Mouse (Mus musculus) ES-E14 (cell line): Measurements from ENCODE around the gene Fgf3. TPM values are rescaled to one million over a fixed set of nuclear protein-coding genes. Genes with fewer than 3 reads are reported as not detected.

Experiments used
- DNase-seq: peaks from one replicate; pipeline ENCODE4 v3.0.0-alpha.2; 2013; ENCODE audit warnings: low read depth, low spot score
- H3K27ac ChIP-seq: 2 replicates; pipeline ENCODE4 v1.5.1; 2012; ENCODE audit warnings: low read depth, mild to moderate bottlenecking, low read length, moderate library complexity, mixed read lengths; ENCODE audit not compliant: poor library complexity, insufficient read depth, severe bottlenecking
- H3K36me3 ChIP-seq: 2 replicates; pipeline ENCODE4 v1.6.1; 2012; ENCODE audit warnings: mild to moderate bottlenecking, low read length, moderate library complexity, mixed read lengths; ENCODE audit not compliant: control insufficient read depth, poor library complexity, insufficient read depth, severe bottlenecking
- H3K4me1 ChIP-seq, 2 experiments: fragments of 150-350 bp in 1 of 2; sonication (generic) in 1 of 2; 2 replicates each; pipeline ENCODE4 v1.6.1; 2012; ENCODE audit warnings: low read length in 2 of 2, mild to moderate bottlenecking in 1 of 2, mixed read lengths in 1 of 2; ENCODE audit not compliant: control insufficient read depth in 2 of 2, insufficient read depth in 2 of 2, poor library complexity in 1 of 2
- H3K4me3 ChIP-seq, 2 experiments: fragments of 150-350 bp in 1 of 2; sonication (generic) in 1 of 2; 2 replicates each; pipeline ENCODE4 v1.5.1; 2012; ENCODE audit warnings: low read length in 2 of 2, low read depth in 1 of 2, mild to moderate bottlenecking in 1 of 2, mixed read lengths in 1 of 2; ENCODE audit not compliant: insufficient read depth in 1 of 2, poor library complexity in 1 of 2, severe bottlenecking in 1 of 2
- H3K9ac ChIP-seq: 2 replicates; pipeline ENCODE4 v1.6.1; 2012; ENCODE audit warnings: low read depth, mild to moderate bottlenecking, low read length, mixed read lengths; ENCODE audit not compliant: poor library complexity, insufficient read depth, severe bottlenecking
- H3K9me3 ChIP-seq: fragments of 150-350 bp; sonication (generic); 2 replicates; pipeline ENCODE4 v1.6.1; 2012; ENCODE audit warnings: low read depth, mild to moderate bottlenecking, low read length; ENCODE audit not compliant: control insufficient read depth, insufficient read depth
- CHD2 ChIP-seq: IDR thresholded peaks from 2 replicates; pipeline ENCODE4 v1.6.1; 2014; ENCODE audit warnings: mild to moderate bottlenecking, low read depth, low read length, inconsistent platforms
- HCFC1 ChIP-seq: IDR thresholded peaks from 2 replicates; pipeline ENCODE4 v1.6.1; 2012; ENCODE audit warnings: low read length, inconsistent platforms, borderline replicate concordance; ENCODE audit not compliant: insufficient read depth
- MAFK ChIP-seq: IDR thresholded peaks from 2 replicates; pipeline ENCODE4 v1.6.1; 2014; ENCODE audit warnings: mild to moderate bottlenecking, low read depth, low read length, inconsistent platforms; ENCODE audit not compliant: insufficient read depth
- ZC3H11A ChIP-seq: IDR thresholded peaks from 2 replicates; pipeline ENCODE4 v1.6.1; 2012; ENCODE audit warnings: low read depth, mild to moderate bottlenecking, inconsistent platforms, low read length, borderline replicate concordance
- ZNF384 ChIP-seq: IDR thresholded peaks from 2 replicates; pipeline ENCODE4 v1.6.1; 2012; ENCODE audit warnings: low read depth, low read length, inconsistent platforms
- in situ Hi-C, 2 experiments: fragments of 600-800 bp; cut with MboI; formaldehyde crosslinking; loops; one replicate each; pipeline ENCODE4 v1.15.1; 2025; ENCODE audit warnings: low sequenced_read_pairs in 2 of 2, inconsistent platforms in 1 of 2; ENCODE audit not compliant: unreplicated experiment in 2 of 2
- total RNA-seq: library from RNA; depleted of rRNA; stranded (reverse); fragments of 300-350 nt; gene quantifications from 2 replicates; pipeline ENCODE4 v1.2.3, GENCODE M21; 2012

Fgf3 gene
- total RNA-seq, 1 experiment, result 2.4 TPM

DNA sequence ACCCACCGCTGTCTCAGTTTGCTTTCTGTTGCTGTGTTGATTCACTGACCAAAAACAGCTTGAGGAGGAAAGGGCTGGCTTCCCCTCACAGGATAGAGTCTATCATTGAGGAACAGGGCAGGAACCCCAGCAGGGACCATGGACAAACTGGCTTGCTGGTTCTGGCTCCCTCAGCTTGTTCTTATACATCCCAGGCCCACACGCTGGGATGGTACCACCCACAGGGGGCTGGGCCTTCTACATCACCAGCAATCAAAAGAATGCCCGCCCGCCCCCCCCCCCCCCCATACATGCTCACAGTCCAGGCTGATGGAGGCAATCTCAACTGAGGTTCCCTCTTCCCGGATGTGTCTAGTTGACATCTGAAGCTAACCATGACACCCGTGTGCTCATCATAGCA, 30.8 kb upstream of the Fgf3 start:
- H3K4me1 ChIP-seq, result peaks cover 0 to 2% of the 10 kb centered on the region in 2 experiments; a peak in 1 of 4 replicates
- H3K36me3 ChIP-seq, result no peaks in the 10 kb centered on the region
- peak overlapping the region in 1 of 2 experiments; percentile 50; a peak in 2 of 4 replicates for H3K4me3 ChIP-seq
- in situ Hi-C loops, result no loop called here
- DNase-seq, result no peak
- no peaks in the 10 kb centered on the region for H3K9me3 ChIP-seq
- TF ChIP-seq CHD2 (no peak), ZNF384 (no peak), MAFK (no peak), HCFC1 (no peak), ZC3H11A (no peak)
- H3K9ac ChIP-seq, result no peak overlapping the region
- no peak overlapping the region for H3K27ac ChIP-seq

DNA sequence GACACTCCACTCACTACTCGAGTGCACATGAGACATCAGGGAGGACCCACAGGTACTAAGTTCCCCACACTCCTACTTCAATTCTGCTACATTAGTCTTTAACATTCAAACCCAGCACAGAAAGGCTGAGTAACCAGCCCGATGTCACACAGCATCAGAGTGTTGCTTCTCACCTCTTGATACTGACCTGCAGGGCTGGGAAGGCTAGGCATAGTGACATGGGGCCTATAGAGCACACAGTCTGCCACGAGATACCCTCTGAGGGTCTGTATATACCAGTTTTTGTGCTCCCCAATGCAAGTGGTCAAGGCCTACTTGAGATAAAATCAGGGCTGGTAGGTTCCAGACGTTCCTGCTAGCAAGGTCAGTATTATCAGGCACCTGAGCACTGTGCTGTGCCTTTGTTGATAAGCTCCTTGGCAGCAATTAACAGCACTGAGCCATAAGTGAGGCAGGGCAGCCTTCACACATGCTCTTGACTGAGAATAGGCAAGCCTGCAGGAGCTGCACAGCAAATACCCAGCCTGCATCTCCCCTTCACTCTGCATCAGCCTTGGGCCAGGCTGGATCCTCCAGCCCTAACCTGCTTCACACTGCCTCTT, 29.8 kb upstream of the Fgf3 start:
- Histone ChIP-seq H3K4me3 (no peak overlapping the region), H3K4me1 (peaks cover 0 to 2% of the 10 kb centered on the region in 2 experiments; a peak in 1 of 4 replicates), H3K27ac (no peak overlapping the region), H3K9ac (no peak overlapping the region), H3K9me3 (no peaks in the 10 kb centered on the region), H3K36me3 (no peaks in the 10 kb centered on the region)
- in situ Hi-C loops, result no loop called here
- DNase-seq, result no peak
- TF ChIP-seq HCFC1 (no peak), ZNF384 (no peak), CHD2 (no peak)

DNA sequence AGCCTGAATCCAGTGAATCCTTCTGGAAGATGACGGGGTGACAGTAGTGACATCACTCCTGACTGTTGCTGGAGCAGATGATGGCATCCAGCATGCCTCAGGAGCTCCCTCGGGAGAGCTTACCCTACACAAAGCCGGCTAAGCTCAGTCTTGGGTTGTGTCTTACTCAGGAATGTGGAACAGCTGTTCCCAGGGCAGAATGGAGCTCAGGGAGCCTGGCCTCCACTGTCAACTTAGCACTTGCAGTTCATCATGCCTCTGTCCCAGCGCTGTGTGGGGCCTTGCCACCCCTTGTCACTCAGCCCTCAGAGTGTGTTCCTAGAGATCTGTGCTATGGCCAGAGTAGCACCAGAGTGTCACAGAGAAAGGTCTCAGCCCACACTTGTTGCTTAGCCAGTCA, 26.4 kb upstream of the Fgf3 start:
- no peak for DNase-seq
- no peak overlapping the region for H3K9ac ChIP-seq
- in situ Hi-C loops, result no loop called here

GRCm38 (mm10) chr7:144821901-144822300, 16.0 kb upstream of the Fgf3 start:
- H3K9ac ChIP-seq, result no peak overlapping the region
- TF ChIP-seq HCFC1, result no peak
- TF ChIP-seq ZC3H11A, result no peak
- no peak for TF ChIP-seq ZNF384
- TF ChIP-seq MAFK, result no peak
- TF ChIP-seq CHD2, result no peak
- H3K36me3 ChIP-seq, result no peaks in the 10 kb centered on the region
- 0 out of 4 replicates have a peak, but pooled peaks cover 0 to 5% of the 10 kb centered on the region in 2 experiments for H3K4me1 ChIP-seq
- no peak overlapping the region for H3K27ac ChIP-seq
- no peak overlapping the region for H3K4me3 ChIP-seq
- no peaks in the 10 kb centered on the region for H3K9me3 ChIP-seq
- in situ Hi-C loops, result no loop called here
- peak; percentile 81 for DNase-seq

More for the DNA sequence above, 26.4 kb upstream of the Fgf3 start:
- no peaks in the 10 kb centered on the region for H3K9me3 ChIP-seq
- TF ChIP-seq ZC3H11A, result no peak
- TF ChIP-seq HCFC1, result no peak
- no peak for TF ChIP-seq CHD2
- no peak for TF ChIP-seq ZNF384
- TF ChIP-seq MAFK, result no peak
- no peaks in the 10 kb centered on the region for H3K36me3 ChIP-seq
- no peak overlapping the region for H3K4me3 ChIP-seq
- H3K4me1 ChIP-seq, result peaks cover 0 to 2% of the 10 kb centered on the region in 2 experiments; a peak in 1 of 4 replicates
- H3K27ac ChIP-seq, result no peak overlapping the region

DNA sequence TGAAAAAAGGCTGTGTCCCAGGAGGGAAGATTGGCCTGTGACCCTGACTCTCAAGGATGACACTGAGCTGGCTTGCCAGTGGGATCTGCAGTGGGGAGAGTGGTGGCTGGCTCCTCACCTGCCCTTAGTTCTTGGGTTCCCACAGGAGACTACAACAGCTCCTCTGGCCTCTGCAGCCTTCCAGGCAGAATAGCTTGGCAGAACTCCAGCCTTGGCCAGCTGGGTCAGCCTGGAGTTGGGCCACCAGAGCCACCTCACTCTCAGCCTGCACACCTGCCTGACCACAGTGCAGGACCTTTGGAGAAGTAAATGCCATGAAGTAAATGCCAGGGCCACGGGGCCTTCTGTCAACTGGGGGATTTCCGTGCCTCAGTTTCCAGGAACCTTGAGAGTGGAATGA, 13.9 kb upstream of the Fgf3 start:
- Histone ChIP-seq H3K4me1 (peaks cover 1 to 12% of the 10 kb centered on the region in 2 experiments; a peak in 1 of 4 replicates), H3K4me3 (no peak overlapping the region), H3K36me3 (no peaks in the 10 kb centered on the region), H3K27ac (no peak overlapping the region), H3K9me3 (no peaks in the 10 kb centered on the region), H3K9ac (no peak overlapping the region)
- TF ChIP-seq MAFK (no peak), HCFC1 (no peak)
- no peak for DNase-seq
- in situ Hi-C loops, result no loop called here
